Mouse (Mus musculus) kidney, postnatal 10 days (tissue): Measurements from ENCODE around the gene Nck1.

Source experiments
- DNase-seq: peaks from one replicate; pipeline ENCODE4 v3.0.0; 2021; ENCODE audit warnings: mixed read lengths

Gene Nck1

GRCm38 (mm10) chr9:100468151-100468550, 77.8 kb downstream of the Nck1 start:
- DNase-seq, result no peak

GRCm38 (mm10) chr9:100467653-100468052, 78.3 kb downstream of the Nck1 start:
- DNase-seq, result peak; percentile 71

GRCm38 (mm10) chr9:100466743-100467142, 79.2 kb downstream of the Nck1 start:
- DNase-seq, result no peak

GRCm38 (mm10) chr9:100465988-100466387, 79.9 kb downstream of the Nck1 start:
- no peak for DNase-seq

- no peak for DNase-seq
Observed at GRCm38 (mm10) chr9:100465380-100465779, 80.6 kb downstream of the Nck1 start.

- no peak for DNase-seq
Observed at GRCm38 (mm10) chr9:100463771-100464170, 82.2 kb downstream of the Nck1 start.

- no peak for DNase-seq
Observed at GRCm38 (mm10) chr9:100462098-100462497, 83.8 kb downstream of the Nck1 start.

- DNase-seq, result peak; percentile 49
Observed at GRCm38 (mm10) chr9:100461671-100462070, 84.3 kb downstream of the Nck1 start.

- no peak for DNase-seq
Observed at GRCm38 (mm10) chr9:100460203-100460602, 85.7 kb downstream of the Nck1 start.

GRCm38 (mm10) chr9:100457971-100458681, 87.8 kb downstream of the Nck1 start:
- DNase-seq, result no peak

GRCm38 (mm10) chr9:100454664-100454993, 91.3 kb downstream of the Nck1 start:
- DNase-seq, result no peak

- DNase-seq, result peak; percentile 88
Observed at GRCm38 (mm10) chr9:100453944-100454663, 91.8 kb downstream of the Nck1 start.

GRCm38 (mm10) chr9:100452432-100452831, 93.5 kb downstream of the Nck1 start:
- peak; percentile 33 for DNase-seq

GRCm38 (mm10) chr9:100446059-100446686, 99.8 kb downstream of the Nck1 start:
- peak; percentile 89 for DNase-seq
